Mouse (Mus musculus): ENCODE data around the gene C1s2.
"Not testable (repeated sequence)": the region's sequence is repeated elsewhere in the genome, so short reads cannot be mapped to it uniquely, and the experiment has no call there.

Gene C1s2

GRCm38 (mm10) chr6:124635985-124636384 lies at the start of gene C1s2:
TSS of gene C1s2 (minus strand) at chr6:124636085.
- in situ Hi-C loops (cut with MboI; ENCODE audit: low pct_unique_long_range_greater_than_20kb in 1 of 2, low sequenced_read_pairs in 2 of 2, unreplicated experiment in 1 of 2), result not testable (repeated sequence)

- in situ Hi-C loops (cut with MboI; ENCODE audit: low pct_unique_long_range_greater_than_20kb in 1 of 2, low sequenced_read_pairs in 2 of 2, unreplicated experiment in 1 of 2), result no loop called here
These were observed 47.9 kb upstream of the C1s2 start for GRCm38 (mm10) chr6:124683591-124684417.

GRCm38 (mm10) chr6:124682291-124682690 lies 46.4 kb upstream of the C1s2 start:
- in situ Hi-C loops (cut with MboI; ENCODE audit: low pct_unique_long_range_greater_than_20kb in 1 of 2, low sequenced_read_pairs in 2 of 2, unreplicated experiment in 1 of 2), result not testable (repeated sequence)

GRCm38 (mm10) chr6:124679486-124679885 lies 43.6 kb upstream of the C1s2 start:
- in situ Hi-C loops (cut with MboI; ENCODE audit: low pct_unique_long_range_greater_than_20kb in 1 of 2, low sequenced_read_pairs in 2 of 2, unreplicated experiment in 1 of 2), result no loop called here

- in situ Hi-C loops (cut with MboI; ENCODE audit: low pct_unique_long_range_greater_than_20kb in 1 of 2, low sequenced_read_pairs in 2 of 2, unreplicated experiment in 1 of 2), result no loop called here
These were observed 42.9 kb upstream of the C1s2 start for GRCm38 (mm10) chr6:124678769-124679168.

- in situ Hi-C loops (cut with MboI; ENCODE audit: low pct_unique_long_range_greater_than_20kb in 1 of 2, low sequenced_read_pairs in 2 of 2, unreplicated experiment in 1 of 2), result no loop called here
These were observed 40.3 kb upstream of the C1s2 start for GRCm38 (mm10) chr6:124676171-124676570.

- in situ Hi-C loops (cut with MboI; ENCODE audit: low pct_unique_long_range_greater_than_20kb in 1 of 2, low sequenced_read_pairs in 2 of 2, unreplicated experiment in 1 of 2), result no loop called here
These were observed 38.7 kb upstream of the C1s2 start for GRCm38 (mm10) chr6:124674591-124674990.

- in situ Hi-C loops (cut with MboI; ENCODE audit: low pct_unique_long_range_greater_than_20kb in 1 of 2, low sequenced_read_pairs in 2 of 2, unreplicated experiment in 1 of 2), result no loop called here
These were observed 37.7 kb upstream of the C1s2 start for GRCm38 (mm10) chr6:124673619-124674018.

- in situ Hi-C loops (cut with MboI; ENCODE audit: low pct_unique_long_range_greater_than_20kb in 1 of 2, low sequenced_read_pairs in 2 of 2, unreplicated experiment in 1 of 2), result no loop called here
These were observed 36.2 kb upstream of the C1s2 start for GRCm38 (mm10) chr6:124672100-124672499.

- in situ Hi-C loops (cut with MboI; ENCODE audit: low pct_unique_long_range_greater_than_20kb in 1 of 2, low sequenced_read_pairs in 2 of 2, unreplicated experiment in 1 of 2), result no loop called here
These were observed 34.5 kb upstream of the C1s2 start for GRCm38 (mm10) chr6:124670281-124670900.

- in situ Hi-C loops (cut with MboI; ENCODE audit: low pct_unique_long_range_greater_than_20kb in 1 of 2, low sequenced_read_pairs in 2 of 2, unreplicated experiment in 1 of 2), result no loop called here
These were observed 33.5 kb upstream of the C1s2 start for GRCm38 (mm10) chr6:124669234-124669859.

- in situ Hi-C loops (cut with MboI; ENCODE audit: low pct_unique_long_range_greater_than_20kb in 1 of 2, low sequenced_read_pairs in 2 of 2, unreplicated experiment in 1 of 2), result no loop called here
These were observed 29.1 kb upstream of the C1s2 start for GRCm38 (mm10) chr6:124665011-124665410.

GRCm38 (mm10) chr6:124664256-124664655 lies 28.4 kb upstream of the C1s2 start:
- in situ Hi-C loops (cut with MboI; ENCODE audit: low pct_unique_long_range_greater_than_20kb in 1 of 2, low sequenced_read_pairs in 2 of 2, unreplicated experiment in 1 of 2), result no loop called here

GRCm38 (mm10) chr6:124663424-124663795 lies 27.5 kb upstream of the C1s2 start:
- in situ Hi-C loops (cut with MboI; ENCODE audit: low pct_unique_long_range_greater_than_20kb in 1 of 2, low sequenced_read_pairs in 2 of 2, unreplicated experiment in 1 of 2), result no loop called here

GRCm38 (mm10) chr6:124662477-124663423 lies 26.9 kb upstream of the C1s2 start, which contains the start of gene Lpcat3:
TSS of gene Lpcat3 (plus strand) at chr6:124663027.
- in situ Hi-C loops (cut with MboI; ENCODE audit: low pct_unique_long_range_greater_than_20kb in 1 of 2, low sequenced_read_pairs in 2 of 2, unreplicated experiment in 1 of 2), result no loop called here

GRCm38 (mm10) chr6:124661995-124662394 lies 26.1 kb upstream of the C1s2 start:
- in situ Hi-C loops (cut with MboI; ENCODE audit: low pct_unique_long_range_greater_than_20kb in 1 of 2, low sequenced_read_pairs in 2 of 2, unreplicated experiment in 1 of 2), result no loop called here

- in situ Hi-C loops (cut with MboI; ENCODE audit: low pct_unique_long_range_greater_than_20kb in 1 of 2, low sequenced_read_pairs in 2 of 2, unreplicated experiment in 1 of 2), result no loop called here
These were observed 25.4 kb upstream of the C1s2 start for GRCm38 (mm10) chr6:124661156-124661806.

GRCm38 (mm10) chr6:124658067-124658466 lies 22.2 kb upstream of the C1s2 start:
- in situ Hi-C loops (cut with MboI; ENCODE audit: low pct_unique_long_range_greater_than_20kb in 1 of 2, low sequenced_read_pairs in 2 of 2, unreplicated experiment in 1 of 2), result loop anchor here (10.0 kb wide), 1 partner anchor 107 kb away; the partner anchor contains the start of gene Eno2 (in 2 of the 2)
